Mouse (Mus musculus): ENCODE measurements at regions not wholly inside any gene's neighbourhood (a gene's known extent, or its start where the extent isn't known, plus 50 kb on each side); places are given as distances from the start of the nearest gene placed in this dataset.

DNA sequence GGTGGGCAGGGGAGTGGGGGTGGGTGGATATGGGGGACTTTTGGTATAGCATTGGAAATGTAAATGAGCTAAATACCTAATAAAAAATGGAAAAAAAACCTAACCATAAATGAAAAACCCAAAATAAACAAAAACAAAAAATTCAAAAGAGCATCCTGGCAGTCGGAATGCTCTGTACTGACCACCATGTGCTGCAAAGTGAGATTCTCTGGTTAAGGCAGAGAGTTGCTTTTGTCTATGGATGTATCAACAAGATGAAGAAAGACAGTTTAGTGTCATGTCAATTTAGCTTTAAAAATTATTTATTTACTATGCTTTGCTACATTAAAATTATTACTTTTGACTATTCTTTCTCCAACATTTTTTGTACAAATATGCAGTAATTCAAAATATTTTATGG lies 88.5 kb downstream of the E330014E10Rik start:
- intact Hi-C loops (cut with DNase I): no loop called here
- no peak for DNase-seq (ENCODE audit: low spot score in 2 of 2)

DNA sequence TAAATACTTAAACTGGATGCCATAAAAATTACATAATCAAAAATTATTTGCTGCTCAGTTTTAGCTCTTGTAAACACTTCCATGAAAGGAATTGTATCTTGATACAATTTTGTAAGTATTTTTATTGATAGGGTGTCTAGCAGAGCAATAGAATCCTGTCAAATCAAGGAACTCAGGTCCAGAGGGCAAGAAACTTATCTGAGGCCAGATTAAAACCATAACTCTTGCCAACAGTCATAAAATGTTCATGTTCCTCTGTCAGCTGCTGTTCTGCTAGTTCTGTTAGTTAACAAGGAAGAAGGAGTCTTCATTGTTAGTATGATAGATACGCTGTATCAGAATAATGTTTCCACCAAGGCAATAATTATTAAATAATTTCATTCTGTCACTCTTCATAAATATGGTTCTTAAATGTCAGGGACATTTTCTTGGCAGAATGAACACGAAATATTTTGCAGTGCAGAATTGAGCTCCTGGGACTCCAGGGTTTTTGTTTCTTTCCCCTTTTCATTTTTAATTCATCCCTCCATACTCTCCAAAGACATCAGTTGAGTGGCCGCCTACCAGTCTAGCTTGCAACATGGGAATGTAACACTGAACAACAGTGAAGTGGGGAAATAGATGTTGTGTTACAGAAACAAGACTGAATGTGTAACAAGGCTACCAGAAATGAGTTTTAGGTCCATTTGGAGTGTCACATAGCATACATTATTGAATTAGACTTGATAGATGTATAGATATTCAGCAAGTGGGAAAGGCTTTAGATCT lies 89.1 kb downstream of the E330014E10Rik start:
- intact Hi-C loops (cut with DNase I): no loop called here
- no peak for DNase-seq (ENCODE audit: low spot score in 2 of 2)

DNA sequence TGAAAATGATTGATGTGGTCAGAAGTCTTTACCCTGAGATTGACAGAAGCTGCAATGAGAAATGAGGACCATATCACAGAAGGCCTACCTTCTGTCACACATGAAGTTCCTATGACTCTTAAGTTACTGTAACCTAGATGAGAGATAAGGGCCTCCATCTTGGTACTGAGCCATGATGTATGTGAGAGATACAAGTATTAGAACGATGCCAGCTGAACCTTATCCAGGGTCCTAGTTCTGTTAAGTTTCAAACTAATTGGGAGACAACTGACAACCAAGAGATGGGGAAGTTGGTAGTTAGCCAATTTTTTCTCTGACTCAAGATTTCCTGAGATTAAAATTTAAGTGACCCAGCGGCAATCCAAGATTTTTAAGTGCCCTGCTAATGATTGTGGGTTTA lies 89.7 kb downstream of the E330014E10Rik start:
- intact Hi-C loops (cut with DNase I): no loop called here
- DNase-seq (ENCODE audit: low spot score in 2 of 2): no peak

DNA sequence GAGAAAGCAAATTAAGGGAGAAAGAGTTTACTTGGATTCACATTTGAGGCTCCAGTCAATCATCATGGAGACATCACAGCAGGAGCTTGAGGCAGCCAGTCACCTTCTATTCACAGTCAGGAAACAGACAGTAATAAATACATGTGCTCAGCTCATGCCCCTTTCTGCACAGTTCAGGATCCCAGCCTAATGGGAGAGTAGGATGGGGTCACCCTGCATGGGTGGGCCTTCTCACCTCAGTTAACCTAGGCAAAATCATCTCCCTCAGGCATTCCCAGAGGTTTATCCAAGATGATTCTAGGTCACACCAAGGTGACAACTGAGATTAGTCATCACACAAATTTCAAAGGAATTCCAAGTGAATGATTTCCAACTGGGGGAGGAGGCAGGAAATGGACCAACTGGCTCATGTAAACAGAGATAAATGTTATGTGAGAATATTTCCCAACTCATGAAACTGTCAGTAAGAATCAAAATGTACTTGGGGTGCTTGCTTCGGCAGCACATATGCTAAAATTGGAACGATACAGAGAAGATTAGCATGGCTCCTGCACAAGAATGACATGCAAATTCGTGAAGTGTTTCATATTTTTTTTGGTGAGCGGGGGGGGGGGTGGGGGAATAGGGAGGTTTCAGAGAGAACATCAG lies 89.8 kb upstream of the Cxcl13 start:
- intact Hi-C loops (cut with DNase I): no loop called here
- DNase-seq (ENCODE audit: low spot score in 2 of 2): peak in 1 of 2 experiments; percentile 1

DNA sequence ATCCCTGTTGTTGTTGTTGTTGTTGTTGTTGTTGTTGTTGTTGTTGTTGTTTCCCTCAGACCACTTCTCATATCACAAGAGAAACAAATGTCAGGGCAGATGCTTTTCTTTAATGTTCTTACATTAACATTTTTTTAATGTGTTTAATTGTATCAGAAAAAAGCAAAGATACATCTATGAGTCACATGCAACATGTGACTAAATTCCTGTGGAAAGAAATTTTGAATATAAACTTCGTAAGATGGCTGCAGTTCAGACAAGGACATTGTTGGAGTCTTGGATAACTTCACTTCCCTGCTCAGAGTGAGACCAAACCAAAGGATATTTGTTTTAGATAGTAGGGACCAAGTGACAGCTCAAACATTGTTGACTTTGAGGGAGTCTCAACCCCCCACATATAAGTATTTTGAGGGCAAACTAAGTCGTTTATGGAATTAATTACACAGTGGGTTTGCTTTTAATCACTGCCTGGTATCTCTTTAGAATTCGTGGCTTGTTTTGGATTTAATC lies 86.4 kb upstream of the Cxcl13 start:
- DNase-seq (ENCODE audit: low spot score in 2 of 2): no peak
- intact Hi-C loops (cut with DNase I): no loop called here

DNA sequence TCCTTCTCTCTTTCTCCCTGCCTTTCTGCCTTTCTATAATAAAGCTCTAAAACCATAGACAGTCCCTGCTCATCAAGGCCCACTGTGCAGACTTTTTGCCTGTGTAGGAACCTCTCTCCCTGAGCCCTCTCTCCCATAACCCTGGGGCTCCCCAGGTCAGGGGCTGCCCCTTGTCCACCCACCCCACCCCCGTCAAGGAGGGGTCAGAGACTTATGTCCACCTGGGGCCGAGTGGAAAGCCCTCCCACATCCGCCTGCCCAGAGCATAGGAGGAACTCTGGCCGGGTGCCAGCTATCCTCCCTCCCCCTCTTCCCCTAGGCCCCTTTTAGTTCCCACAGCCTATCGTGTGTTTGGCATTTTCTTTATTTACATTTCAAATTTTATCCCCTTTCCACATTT lies 81.8 kb upstream of the Cxcl13 start:
- intact Hi-C loops (cut with DNase I): no loop called here
- DNase-seq (ENCODE audit: low spot score in 2 of 2): no peak

DNA sequence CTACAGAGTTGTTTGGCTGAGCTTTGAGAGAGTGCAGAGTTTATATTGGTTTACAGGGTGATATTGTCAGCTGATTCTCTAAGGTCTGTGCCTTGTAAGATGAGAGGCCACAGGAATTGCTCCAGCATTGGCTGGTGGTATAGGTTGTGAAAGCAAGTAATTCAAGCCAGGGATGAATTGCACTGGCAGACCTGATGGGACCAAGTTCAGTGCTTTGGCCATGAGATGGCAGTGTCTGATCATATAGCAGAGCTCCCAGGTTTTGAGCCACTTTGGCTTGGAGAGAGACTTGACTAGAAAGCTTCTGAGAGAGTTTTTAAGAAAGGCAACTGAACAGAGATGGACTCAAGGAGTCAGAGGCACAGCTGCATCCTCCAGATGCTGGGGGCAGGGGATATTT lies 75.8 kb upstream of the Cxcl13 start:
- DNase-seq (ENCODE audit: low spot score in 2 of 2): peak; percentile 58 to 83
- intact Hi-C loops (cut with DNase I): loop anchor here (1.0 to 10.0 kb wide), 2 partner anchors 69 to 154 kb away; no protein-coding TSS in a partner anchor
